Mouse (Mus musculus): ENCODE measurements around the gene Pigo. TPM values are rescaled to one million over a fixed set of nuclear protein-coding genes. Genes with fewer than 3 reads are reported as not detected.

Pigo gene
- polyA plus RNA-seq, 1 experiment from 2014 or later = 21.7 TPM

DNA sequence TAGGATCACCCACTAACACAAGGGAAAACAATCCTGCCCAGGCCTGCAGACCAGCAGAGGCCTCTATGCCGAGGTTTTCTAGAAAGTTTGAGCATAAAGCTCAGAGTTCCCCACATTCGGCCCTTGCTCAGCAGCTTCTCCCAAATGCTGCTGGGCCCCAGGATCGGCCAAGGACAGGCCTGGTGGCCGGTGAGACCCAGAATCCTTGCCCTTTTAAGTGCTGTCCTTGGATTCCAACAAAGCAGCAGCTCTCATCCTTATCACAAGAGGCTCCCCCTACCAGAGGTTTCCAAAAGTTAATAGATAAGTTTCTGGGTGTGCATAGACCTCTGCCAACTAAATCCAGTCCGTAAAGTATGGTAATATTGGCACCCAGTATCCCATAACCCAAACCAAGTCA, 51.8 kb downstream of the Pigo start:
- Histone ChIP-seq H3K4me2 (ENCODE audit: low read depth, severe bottlenecking) (no peak overlapping the region), H3K27ac (replicated peaks; ENCODE audit: low read depth, low read length) (no peak overlapping the region), H3K9ac (ENCODE audit: low read length) (no peak overlapping the region), H3K4me3 (ENCODE audit: low read depth, low read length) (no peak overlapping the region), H3K4me1 (ENCODE audit: control insufficient read depth, insufficient read depth, low read length) (no peaks in the 10 kb centered on the region), H3K27me3 (ENCODE audit: control insufficient read depth, insufficient read depth, low read length) (no peaks in the 10 kb centered on the region), H3K36me3 (ENCODE audit: control insufficient read depth, insufficient read depth, low read length) (peaks cover 2% of the 10 kb centered on the region; the same call in 1 of the 2 replicates), H3K9me3 (ENCODE audit: control insufficient read depth, low read length) (no peaks in the 10 kb centered on the region)
- DNase-seq (ENCODE audit: low spot score) (no peak), ATAC-seq (ENCODE audit: insufficient number of reproducible peaks, low FRiP score, low TSS enrichment, low read depth) (no peak)
- 86% methylated on average over 5 of the region's 5 CpGs for WGBS

- WGBS = 62% methylated on average over 4 of the region's 4 CpGs
- DNase-seq (ENCODE audit: low spot score) (no peak), ATAC-seq (ENCODE audit: insufficient number of reproducible peaks, low FRiP score, low TSS enrichment, low read depth) (no peak)
- no peaks in the 10 kb centered on the region for H3K36me3 ChIP-seq (ENCODE audit: control insufficient read depth, insufficient read depth, low read length)
- H3K9me3 ChIP-seq (ENCODE audit: control insufficient read depth, low read length) = no peaks in the 10 kb centered on the region
- H3K27me3 ChIP-seq (ENCODE audit: control insufficient read depth, insufficient read depth, low read length) = no peaks in the 10 kb centered on the region
- H3K4me3 ChIP-seq (ENCODE audit: low read depth, low read length) = no peak overlapping the region
- H3K9ac ChIP-seq (ENCODE audit: low read length) = no peak overlapping the region
- no peak overlapping the region for H3K4me2 ChIP-seq (ENCODE audit: low read depth, severe bottlenecking)
- H3K4me1 ChIP-seq (ENCODE audit: control insufficient read depth, insufficient read depth, low read length) = no peaks in the 10 kb centered on the region
- H3K27ac ChIP-seq (replicated peaks; ENCODE audit: low read depth, low read length) = no peak overlapping the region
Observed at GRCm38 (mm10) chr4:42972952-42973351, 52.7 kb downstream of the Pigo start.

- H3K4me2 ChIP-seq (ENCODE audit: low read depth, severe bottlenecking) = no peak within 1 kb of the TSS
- no peaks in the 10 kb centered on the region for H3K9me3 ChIP-seq (ENCODE audit: control insufficient read depth, low read length)
- H3K4me1 ChIP-seq (ENCODE audit: control insufficient read depth, insufficient read depth, low read length) = no peaks in the 10 kb centered on the region
- H3K9ac ChIP-seq (ENCODE audit: low read length) = no peak within 1 kb of the TSS
- no peak for DNase-seq (ENCODE audit: low spot score)
- H3K27me3 ChIP-seq (ENCODE audit: control insufficient read depth, insufficient read depth, low read length) = no peaks in the 10 kb centered on the region
- H3K27ac ChIP-seq (replicated peaks; ENCODE audit: low read depth, low read length) = no peak within 1 kb of the TSS
- H3K4me3 ChIP-seq (ENCODE audit: low read depth, low read length) = no peak within 1 kb of the TSS
- H3K36me3 ChIP-seq (ENCODE audit: control insufficient read depth, insufficient read depth, low read length) = no peaks in the 10 kb centered on the region
- 94% methylated on average over 4 of the region's 4 CpGs for WGBS
- ATAC-seq (ENCODE audit: insufficient number of reproducible peaks, low FRiP score, low TSS enrichment, low read depth) = no peak
Observed at GRCm38 (mm10) chr4:42969304-42969703, 56.3 kb downstream of the Pigo start, which contains the start of gene 1700022I11Rik. 1700022I11Rik (plus strand) TSS chr4:42969604.

Other genes with a start within 250 kb of the Pigo start
- gene Fam205a1, start 171.9 kb downstream of the Pigo start, polyA plus RNA-seq (2014; fragmentation: Nextera tagmentation; extraction: Ambion mirVana) = 0.07 TPM in 1 of 2 replicates, not detected in the other
- gene Gm12394, start 169.0 kb downstream of the Pigo start, polyA plus RNA-seq (2014; fragmentation: Nextera tagmentation; extraction: Ambion mirVana) = not detected in 2 replicates
- gene Fam205c, start 151.6 kb downstream of the Pigo start, polyA plus RNA-seq (2014; fragmentation: Nextera tagmentation; extraction: Ambion mirVana) = not detected in 2 replicates
- 0.04 and 0.21 TPM in 2 replicates for gene Phf24, start 109.2 kb downstream of the Pigo start, polyA plus RNA-seq (2014; fragmentation: Nextera tagmentation; extraction: Ambion mirVana)
- gene Dnajb5, start 76.0 kb downstream of the Pigo start, polyA plus RNA-seq (2014; fragmentation: Nextera tagmentation; extraction: Ambion mirVana) = 7.3 and 7.6 TPM in 2 replicates
- 0.45 and 0.56 TPM in 2 replicates for gene 1700022I11Rik, start 56.2 kb downstream of the Pigo start, polyA plus RNA-seq (2014; fragmentation: Nextera tagmentation; extraction: Ambion mirVana)
- gene Vcp, start 25.3 kb downstream of the Pigo start, polyA plus RNA-seq (2014; fragmentation: Nextera tagmentation; extraction: Ambion mirVana) = 654 and 670 TPM in 2 replicates
- 19.1 and 23.6 TPM in 2 replicates for gene Fancg, start 15.3 kb downstream of the Pigo start, polyA plus RNA-seq (2014; fragmentation: Nextera tagmentation; extraction: Ambion mirVana)
- gene Stoml2, start 5.9 kb upstream of the Pigo start, polyA plus RNA-seq (2014; fragmentation: Nextera tagmentation; extraction: Ambion mirVana) = 411 and 426 TPM in 2 replicates
- gene Fam214b, start 20.4 kb upstream of the Pigo start, polyA plus RNA-seq (2014; fragmentation: Nextera tagmentation; extraction: Ambion mirVana) = 6.0 and 6.5 TPM in 2 replicates
- gene Unc13b, start 33.1 kb upstream of the Pigo start, polyA plus RNA-seq (2014; fragmentation: Nextera tagmentation; extraction: Ambion mirVana) = 2.4 and 2.5 TPM in 2 replicates
- 0.15 and 0.30 TPM in 2 replicates for gene Atp8b5, start 241.3 kb upstream of the Pigo start, polyA plus RNA-seq (2014; fragmentation: Nextera tagmentation; extraction: Ambion mirVana)